Mouse (Mus musculus) monocyte, adult 59 days (primary cell): ENCODE data around the gene Ppp1r3e. TPM values are rescaled to one million over a fixed set of nuclear protein-coding genes. Genes with fewer than 3 reads are reported as not detected.

ENCODE experiments used
- total RNA-seq, 2 experiments: library from RNA; stranded (reverse); gene quantifications; one replicate each; pipeline ENCODE4 v1.2.4; 2023

Gene Ppp1r3e
- total RNA-seq = 1 to 10 TPM; 4.9 to 7.5 TPM

DNA sequence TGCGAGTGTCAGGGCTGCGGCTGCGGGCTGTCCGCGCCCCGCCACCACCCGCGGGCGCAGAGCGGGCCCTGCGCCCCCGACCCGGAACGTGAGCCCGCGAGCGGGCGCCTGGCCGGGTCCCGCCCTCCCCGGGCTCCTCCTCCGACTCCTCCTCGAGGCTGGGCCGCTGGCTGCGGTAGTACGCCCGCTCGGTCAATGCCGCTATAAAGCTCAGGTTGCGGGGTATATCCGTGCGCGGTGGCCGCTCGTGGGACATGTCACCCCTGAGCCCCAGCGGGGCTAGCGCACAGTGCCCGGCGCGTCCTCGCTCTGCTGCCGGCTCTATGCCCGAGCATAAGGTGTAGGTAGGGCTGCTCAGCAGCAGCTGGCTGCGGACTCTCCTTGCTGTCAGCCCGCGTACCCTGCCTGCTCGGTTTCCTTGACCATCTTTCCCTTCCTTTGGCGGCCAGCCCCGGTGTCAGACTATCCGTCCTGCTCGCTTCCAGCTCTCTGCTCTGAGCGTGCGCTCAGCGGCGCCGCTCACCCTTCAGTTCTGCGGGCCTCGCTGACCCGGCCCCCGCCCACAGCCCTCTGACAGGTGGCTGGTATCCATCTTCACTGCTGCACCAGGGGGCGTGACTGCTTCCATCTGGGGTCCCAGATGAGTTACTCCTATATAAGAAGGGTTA, at the start of gene Ppp1r3e:
Gene Ppp1r3e (minus strand): TSS at position 503 of the 668 bp plus-strand sequence.

DNA sequence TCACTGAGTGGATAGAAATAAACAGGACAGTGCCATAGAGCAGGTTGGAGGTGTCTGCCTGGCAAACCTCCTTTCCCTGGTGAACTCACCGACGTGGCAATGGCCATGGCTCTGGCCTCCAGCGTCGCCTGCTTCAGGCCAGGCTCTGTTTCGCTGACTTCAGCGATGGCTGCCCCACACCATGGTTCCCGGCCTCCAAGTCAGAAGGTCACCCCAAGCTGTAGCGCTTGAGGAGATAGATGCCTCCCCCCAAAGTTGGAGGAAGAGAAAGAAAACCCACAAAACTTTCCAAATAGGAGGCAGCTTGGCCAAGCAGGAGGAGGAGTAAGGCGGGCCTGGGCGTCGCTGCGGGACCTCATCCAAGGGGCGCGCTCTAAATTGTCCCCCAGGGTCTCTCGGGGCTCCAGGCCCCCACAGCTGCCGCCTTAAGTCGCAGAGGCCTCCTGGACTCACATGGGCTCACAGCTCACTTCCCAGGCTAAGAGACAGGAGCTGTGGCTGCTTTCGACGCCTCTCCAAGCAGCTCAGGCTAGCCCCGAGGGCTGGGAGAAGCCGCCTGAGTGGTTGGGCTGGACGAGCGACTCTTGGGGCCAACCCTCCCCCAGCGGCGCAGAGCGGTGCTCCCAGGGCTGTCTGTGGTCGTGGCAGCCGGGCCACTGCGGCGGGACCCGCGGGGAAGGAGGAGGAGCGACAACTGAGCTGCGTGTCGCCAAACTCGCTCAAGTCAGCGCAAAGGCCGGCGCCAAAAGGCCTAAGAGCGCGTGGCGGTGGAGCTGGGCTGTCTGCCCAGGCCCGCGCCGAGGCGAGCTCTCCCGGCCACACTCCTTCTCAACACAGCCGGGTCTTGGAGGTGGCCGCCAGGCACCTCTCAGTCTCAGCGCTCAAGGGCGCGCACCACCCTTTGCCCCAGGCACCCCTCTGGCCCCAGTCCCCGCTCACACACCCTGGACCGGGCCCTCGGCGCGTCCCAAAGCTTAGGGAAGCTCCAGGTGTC, 48.3 kb upstream of the Ppp1r3e start, which contains the start of gene Efs:
Gene Efs (minus strand): TSS at position 778 of the 994 bp plus-strand sequence.

GRCm38 (mm10) chr14:54912886-54913285, 35.5 kb upstream of the Ppp1r3e start, which contains the start of gene Slc22a17:
Gene Slc22a17 (minus strand): TSS chr14:54913132.

GRCm38 (mm10) chr14:54892200-54892599, 14.8 kb upstream of the Ppp1r3e start, which contains the start of gene Pabpn1:
Gene Pabpn1 (plus strand): TSS chr14:54892500.

DNA sequence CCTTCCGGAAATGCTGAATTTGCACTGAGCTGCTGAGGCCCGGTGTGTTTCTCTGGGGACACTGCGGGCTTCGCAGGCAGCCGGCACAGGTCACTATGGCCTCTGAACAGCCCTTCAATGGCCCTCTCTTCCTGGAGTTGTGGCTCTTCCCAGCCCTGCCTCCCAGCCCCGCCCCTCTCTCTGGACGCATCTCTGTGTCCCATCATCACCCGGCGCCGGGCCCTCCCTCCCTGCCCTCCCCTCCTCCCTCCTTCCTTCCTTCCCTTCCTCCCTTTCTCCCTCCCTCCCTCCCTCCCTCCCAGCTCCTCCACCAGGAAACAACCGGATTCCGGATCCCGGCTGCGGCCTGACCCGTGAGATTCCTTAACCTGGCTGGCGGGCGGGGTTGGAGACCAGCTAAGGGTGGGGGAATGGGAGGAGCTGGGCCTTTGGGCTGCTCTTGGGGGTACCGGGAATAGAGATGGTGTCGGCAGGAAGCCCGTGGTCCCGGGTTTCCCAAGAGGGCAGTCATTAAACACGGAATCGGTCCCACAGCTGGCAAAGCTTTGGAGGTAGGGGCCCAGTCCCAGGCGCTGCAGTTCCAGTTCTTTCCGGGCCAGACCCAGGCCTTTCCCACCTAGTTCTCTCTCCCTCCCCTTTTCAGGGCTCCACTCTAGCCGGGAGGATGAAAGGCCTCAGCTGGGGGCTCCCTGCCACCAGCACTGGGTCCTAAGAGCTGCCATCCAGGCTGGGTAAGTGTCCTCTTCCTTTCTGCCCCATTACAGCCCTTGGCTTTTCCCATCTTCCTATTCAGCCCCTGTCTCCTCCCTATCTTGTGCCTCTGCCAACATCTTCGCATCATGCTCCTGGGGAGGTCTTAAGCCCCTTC, 6.0 kb upstream of the Ppp1r3e start, which contains the start of the genes Bcl2l2 and Gm20521:
Gene Bcl2l2 (plus strand): TSS at position 224 of the 868 bp plus-strand sequence.
Gene Gm20521 (plus strand): TSS at position 288 of the 868 bp plus-strand sequence.

DNA sequence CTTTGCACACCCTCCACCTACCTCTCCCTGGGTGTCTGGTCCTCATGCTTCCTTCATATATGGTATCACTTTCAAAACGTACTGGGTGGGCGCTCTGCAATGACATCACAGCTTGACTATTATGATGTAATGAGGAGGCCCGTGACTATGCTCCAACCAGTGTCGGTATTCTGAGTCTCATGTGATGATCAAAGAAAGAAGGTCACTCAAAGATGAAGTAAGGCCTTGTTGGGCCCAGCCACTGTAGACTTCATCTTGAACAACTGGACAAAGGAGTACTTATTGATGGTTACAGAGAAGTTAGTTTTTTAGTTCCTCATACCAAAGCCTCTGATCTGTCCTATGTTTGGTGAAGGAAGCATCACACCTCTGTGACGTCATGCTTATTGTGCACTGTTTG, 6.5 kb downstream of the Ppp1r3e start, which contains the start of gene Homez:
Gene Homez (minus strand): TSS at position 101 of the 400 bp plus-strand sequence.

Other genes starting within 250 kb of the Ppp1r3e start
- gene Gm17606, start 236.6 kb downstream of the Ppp1r3e start, total RNA-seq = not detected
- gene Cdh24, start 236.2 kb downstream of the Ppp1r3e start, total RNA-seq = 1 to 10 TPM in 1 of 2 experiments, under 1 TPM in 1; 0.76 to 2.9 TPM
- 10 to 100 TPM; 22.4 to 23.1 TPM for gene 1700123O20Rik, start 191.3 kb downstream of the Ppp1r3e start, total RNA-seq
- gene Acin1, start 190.6 kb downstream of the Ppp1r3e start, total RNA-seq = 100 to 1,000 TPM; 302 to 334 TPM
- not detected for gene Gm29776, start 178.7 kb downstream of the Ppp1r3e start, total RNA-seq
- 1 to 10 TPM; 1.4 to 2.4 TPM for gene Cebpe, start 165.4 kb downstream of the Ppp1r3e start, total RNA-seq
- gene Slc7a8, start 95.6 kb downstream of the Ppp1r3e start, total RNA-seq = 10 to 100 TPM; 33.9 to 35.1 TPM
- gene Rnf212b, start 63.4 kb downstream of the Ppp1r3e start, total RNA-seq = not detected
- gene Homez, start 6.6 kb downstream of the Ppp1r3e start, total RNA-seq = 10 to 100 TPM in 1 of 2 experiments, 1 to 10 TPM in 1; 8.8 to 10.4 TPM
- 10 to 100 TPM; 10.5 to 18.6 TPM for gene Bcl2l2, start 5.8 kb upstream of the Ppp1r3e start, total RNA-seq
- gene Gm20521, start 5.9 kb upstream of the Ppp1r3e start, total RNA-seq = 1 to 10 TPM; 1.5 to 2.0 TPM
- gene Pabpn1, start 14.9 kb upstream of the Ppp1r3e start, total RNA-seq = 100 to 1,000 TPM; 173 to 176 TPM
- 1 to 10 TPM; 5.2 to 7.3 TPM for gene Slc22a17, start 35.6 kb upstream of the Ppp1r3e start, total RNA-seq
- gene Efs, start 48.6 kb upstream of the Ppp1r3e start, total RNA-seq = not detected
- not detected for gene Il25, start 55.1 kb upstream of the Ppp1r3e start, total RNA-seq
- not detected for gene Cmtm5, start 58.7 kb upstream of the Ppp1r3e start, total RNA-seq
- not detected for gene Myh6, start 89.4 kb upstream of the Ppp1r3e start, total RNA-seq
- not detected for gene Gm17428, start 99.4 kb upstream of the Ppp1r3e start, total RNA-seq
- not detected for gene Myh7, start 117.1 kb upstream of the Ppp1r3e start, total RNA-seq
- gene Ngdn, start 137.9 kb upstream of the Ppp1r3e start, total RNA-seq = 10 to 100 TPM; 48.0 to 59.7 TPM
- 1 to 10 TPM; 6.7 to 8.1 TPM for gene Zfhx2, start 214.8 kb upstream of the Ppp1r3e start, total RNA-seq
- 1 to 10 TPM; 5.2 to 5.7 TPM for gene Thtpa, start 217.2 kb upstream of the Ppp1r3e start, total RNA-seq
- 10 to 100 TPM; 72.9 to 79.5 TPM for gene Ap1g2, start 229.0 kb upstream of the Ppp1r3e start, total RNA-seq
- not detected for gene Jph4, start 239.4 kb upstream of the Ppp1r3e start, total RNA-seq